Mouse (Mus musculus): ENCODE results near the gene Angptl7. TPM values are rescaled to one million over a fixed set of nuclear protein-coding genes. Genes with fewer than 3 reads are reported as not detected.
A peak's percentile ranks its signal among the peaks of the same experiment; 100 is the strongest.

Angptl7 gene
- total RNA-seq, 2 experiments from 2014 or later, result 0.61 to 0.77 TPM

- DNase-seq (ENCODE audit: low spot score in 2 of 2), result no peak
Measured at GRCm38 (mm10) chr4:148460656-148461284, 39.5 kb downstream of the Angptl7 start.

- DNase-seq (ENCODE audit: low spot score in 2 of 2), result no peak
Measured at GRCm38 (mm10) chr4:148455477-148456025, 44.7 kb downstream of the Angptl7 start.

- no peak for DNase-seq (ENCODE audit: low spot score in 2 of 2)
Measured at GRCm38 (mm10) chr4:148453707-148454106, 46.6 kb downstream of the Angptl7 start.

DNA sequence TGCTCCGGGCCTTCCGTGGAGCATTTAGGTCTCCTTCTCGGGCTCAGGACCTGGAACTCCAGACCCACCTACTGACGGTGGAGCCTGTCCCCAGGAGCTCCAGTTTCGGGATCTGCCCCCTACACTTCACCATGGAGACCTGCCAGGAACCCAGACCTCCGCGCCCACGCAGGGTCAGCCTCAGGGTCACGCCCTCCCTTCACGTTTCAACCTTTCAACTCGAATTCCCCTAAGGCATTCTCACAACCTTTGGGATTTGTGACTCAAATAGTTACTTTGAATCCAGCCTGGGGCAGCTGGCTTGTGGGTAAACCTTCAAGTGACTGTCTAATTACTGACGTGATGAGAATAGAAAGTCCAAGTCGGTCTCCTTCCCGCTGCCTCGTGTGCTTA is 51.4 kb downstream of the Angptl7 start:
- no peak for DNase-seq (ENCODE audit: low spot score in 2 of 2)

- DNase-seq (ENCODE audit: low spot score in 2 of 2), result peak; percentile 88 to 94
Measured at GRCm38 (mm10) chr4:148448179-148448852, 51.9 kb downstream of the Angptl7 start, which contains the start of gene Mtor. Gene Mtor (plus strand): TSS chr4:148448611.

Other genes starting within 250 kb of the Angptl7 start
- 10 to 100 TPM; 23.4 to 30.0 TPM for gene Disp3, start 212.5 kb downstream of the Angptl7 start, total RNA-seq (2021)
- gene Ubiad1, start 55.7 kb downstream of the Angptl7 start, total RNA-seq (2021), result 1 to 10 TPM; 8.0 to 9.2 TPM
- 10 to 100 TPM; 91.6 to 97.9 TPM for gene Mtor, start 51.8 kb downstream of the Angptl7 start, total RNA-seq (2021)
- 10 to 100 TPM; 47.1 to 47.2 TPM for gene Exosc10, start 58.0 kb upstream of the Angptl7 start, total RNA-seq (2021)
- 10 to 100 TPM; 72.1 to 77.0 TPM for gene Srm, start 91.0 kb upstream of the Angptl7 start, total RNA-seq (2021)
- 1 to 10 TPM; 1.7 to 2.6 TPM for gene Masp2, start 102.1 kb upstream of the Angptl7 start, total RNA-seq (2021)
- 100 to 1,000 TPM; 214 to 220 TPM for gene Tardbp, start 126.6 kb upstream of the Angptl7 start, total RNA-seq (2021)
- not detected for gene Gm572, start 142.9 kb upstream of the Angptl7 start, total RNA-seq (2021)